In genomic region chr5:130641881-130642280, GRCm38 (mm10) we compare ENCODE assay signal across 11 mouse cellular contexts.
"Had no signal": no experiment of that assay in that cellular context is flagged by ENCODE, and none has a peak within 500 bp of the region (broad histone marks: within the 10 kb centered on the region; RNA-seq: fewer than 3 reads in every experiment).

No protein-coding gene starts in this region.

- H3K36me3 ChIP-seq: limb, embryonic 12.5 days; lung, embryonic 15.5 days; midbrain, embryonic 15.5 days had no signal

- H3K27ac ChIP-seq: kidney, postnatal 0 days; limb, embryonic 12.5 days; lung, embryonic 15.5 days; midbrain, embryonic 15.5 days; stomach, postnatal 0 days had no signal

- H3K9me3 ChIP-seq: limb, embryonic 12.5 days; lung, embryonic 15.5 days; midbrain, embryonic 15.5 days had no signal

- DNase-seq: kidney, adult 8-10 months; kidney, postnatal 36 days; layer of hippocampus, adult 9-11 months; layer of hippocampus, postnatal 36 days; thymus, postnatal 4 days had no signal

- H3K4me2 ChIP-seq: limb, embryonic 12.5 days; lung, embryonic 15.5 days; midbrain, embryonic 15.5 days had no signal

- H3K4me1 ChIP-seq: limb, embryonic 12.5 days; lung, embryonic 15.5 days; midbrain, embryonic 15.5 days had no signal

- H3K9ac ChIP-seq: limb, embryonic 12.5 days; lung, embryonic 15.5 days; midbrain, embryonic 15.5 days had no signal

- H3K27me3 ChIP-seq: limb, embryonic 12.5 days; lung, embryonic 15.5 days; midbrain, embryonic 15.5 days had no signal

- ATAC-seq: intestine, postnatal 0 days; midbrain, embryonic 15.5 days had no signal

- H3K4me3 ChIP-seq: limb, embryonic 12.5 days; lung, embryonic 15.5 days; midbrain, embryonic 15.5 days had no signal
